Mouse (Mus musculus): Measurements from ENCODE around the gene Cfap70. TPM values are rescaled to one million over a fixed set of nuclear protein-coding genes. Genes with fewer than 3 reads are reported as not detected.

The Cfap70 gene
- total RNA-seq, 2 experiments from 2014 or later = 0.12 to 0.27 TPM

GRCm38 (mm10) chr14:20431726-20432125 lies 20.3 kb downstream of the Cfap70 start:
- DNase-seq = no peak
- intact Hi-C loops (cut with DNase I) = no loop called here

- DNase-seq = no peak
- intact Hi-C loops (cut with DNase I) = no loop called here
Measured at GRCm38 (mm10) chr14:20429833-20430232, 22.2 kb downstream of the Cfap70 start.

GRCm38 (mm10) chr14:20428593-20428992 lies 23.4 kb downstream of the Cfap70 start:
- intact Hi-C loops (cut with DNase I) = no loop called here
- DNase-seq = no peak

- DNase-seq = no peak
- intact Hi-C loops (cut with DNase I) = no loop called here
Measured at GRCm38 (mm10) chr14:20423046-20423445, 29.0 kb downstream of the Cfap70 start.

GRCm38 (mm10) chr14:20422257-20422656 lies 29.8 kb downstream of the Cfap70 start:
- intact Hi-C loops (cut with DNase I) = no loop called here
- DNase-seq = peak in 1 of 2 experiments; percentile 34

- DNase-seq = peak; percentile 25 to 49
- intact Hi-C loops (cut with DNase I) = loop anchor here (10.0 kb wide), 1 partner anchor 165 kb away; no protein-coding TSS in a partner anchor
Measured at GRCm38 (mm10) chr14:20400071-20400470, 52.0 kb downstream of the Cfap70 start.

GRCm38 (mm10) chr14:20398864-20399263 lies 53.2 kb downstream of the Cfap70 start:
- intact Hi-C loops (cut with DNase I) = loop anchor here (10.0 kb wide), 1 partner anchor 246 kb away; the partner anchor contains the start of gene Usp54
- DNase-seq = peak; percentile 23 to 49

- no peak for DNase-seq
- intact Hi-C loops (cut with DNase I) = loop anchor here (10.0 kb wide), 1 partner anchor 248 kb away; the partner anchor contains the start of gene Usp54
Measured at GRCm38 (mm10) chr14:20397220-20397619, 54.8 kb downstream of the Cfap70 start.

GRCm38 (mm10) chr14:20393205-20393913 lies 58.7 kb downstream of the Cfap70 start, which contains the start of gene Mrps16:
TSS of gene Mrps16 (minus strand) at chr14:20393634.
- peak; percentile 95 to 96 for DNase-seq

GRCm38 (mm10) chr14:20392326-20392725 lies 59.7 kb downstream of the Cfap70 start:
- intact Hi-C loops (cut with DNase I) = loop anchor here (10.0 kb wide), 1 partner anchor 252 kb away; the partner anchor contains the start of gene Usp54
- DNase-seq = no peak

More at GRCm38 (mm10) chr14:20393205-20393913, 58.7 kb downstream of the Cfap70 start, which contains the start of gene Mrps16:
- intact Hi-C loops (cut with DNase I) = loop anchor here (10.0 kb wide), 1 partner anchor 251 kb away; the partner anchor contains the start of gene Usp54

- no peak for DNase-seq
- intact Hi-C loops (cut with DNase I) = loop anchor here (2.0 to 10.0 kb wide), 2 partner anchors 41 to 255 kb away; partner anchors contain the start of genes Ecd, Fam149b and Usp54
Measured at GRCm38 (mm10) chr14:20389446-20390079, 62.5 kb downstream of the Cfap70 start.

- intact Hi-C loops (cut with DNase I) = no loop called here
- DNase-seq = peak; percentile 94 to 98
Measured at GRCm38 (mm10) chr14:20388441-20389129, 63.4 kb downstream of the Cfap70 start, which contains the start of gene Dnajc9. TSS of gene Dnajc9 (minus strand) at chr14:20388910.

GRCm38 (mm10) chr14:20379753-20380430 lies 72.1 kb downstream of the Cfap70 start:
- no peak for DNase-seq
- intact Hi-C loops (cut with DNase I) = no loop called here

GRCm38 (mm10) chr14:20379087-20379640 lies 72.9 kb downstream of the Cfap70 start:
- intact Hi-C loops (cut with DNase I) = no loop called here
- DNase-seq = no peak

GRCm38 (mm10) chr14:20378313-20379061 lies 73.5 kb downstream of the Cfap70 start:
- DNase-seq = peak; percentile 12 to 57

GRCm38 (mm10) chr14:20377112-20377521 lies 74.9 kb downstream of the Cfap70 start:
- no peak for DNase-seq
- intact Hi-C loops (cut with DNase I) = no loop called here

More at GRCm38 (mm10) chr14:20378313-20379061, 73.5 kb downstream of the Cfap70 start:
- intact Hi-C loops (cut with DNase I) = no loop called here

GRCm38 (mm10) chr14:20371854-20372253 lies 80.2 kb downstream of the Cfap70 start:
- intact Hi-C loops (cut with DNase I) = no loop called here
- DNase-seq = no peak

GRCm38 (mm10) chr14:20370798-20371197 lies 81.2 kb downstream of the Cfap70 start:
- no peak for DNase-seq
- intact Hi-C loops (cut with DNase I) = no loop called here

- intact Hi-C loops (cut with DNase I) = no loop called here
- DNase-seq = no peak
Measured at GRCm38 (mm10) chr14:20368271-20368670, 83.8 kb downstream of the Cfap70 start.

All from heart, postnatal 14 days (tissue).